Mouse (Mus musculus): ENCODE results near the gene Tsc1.

Gene Tsc1

DNA sequence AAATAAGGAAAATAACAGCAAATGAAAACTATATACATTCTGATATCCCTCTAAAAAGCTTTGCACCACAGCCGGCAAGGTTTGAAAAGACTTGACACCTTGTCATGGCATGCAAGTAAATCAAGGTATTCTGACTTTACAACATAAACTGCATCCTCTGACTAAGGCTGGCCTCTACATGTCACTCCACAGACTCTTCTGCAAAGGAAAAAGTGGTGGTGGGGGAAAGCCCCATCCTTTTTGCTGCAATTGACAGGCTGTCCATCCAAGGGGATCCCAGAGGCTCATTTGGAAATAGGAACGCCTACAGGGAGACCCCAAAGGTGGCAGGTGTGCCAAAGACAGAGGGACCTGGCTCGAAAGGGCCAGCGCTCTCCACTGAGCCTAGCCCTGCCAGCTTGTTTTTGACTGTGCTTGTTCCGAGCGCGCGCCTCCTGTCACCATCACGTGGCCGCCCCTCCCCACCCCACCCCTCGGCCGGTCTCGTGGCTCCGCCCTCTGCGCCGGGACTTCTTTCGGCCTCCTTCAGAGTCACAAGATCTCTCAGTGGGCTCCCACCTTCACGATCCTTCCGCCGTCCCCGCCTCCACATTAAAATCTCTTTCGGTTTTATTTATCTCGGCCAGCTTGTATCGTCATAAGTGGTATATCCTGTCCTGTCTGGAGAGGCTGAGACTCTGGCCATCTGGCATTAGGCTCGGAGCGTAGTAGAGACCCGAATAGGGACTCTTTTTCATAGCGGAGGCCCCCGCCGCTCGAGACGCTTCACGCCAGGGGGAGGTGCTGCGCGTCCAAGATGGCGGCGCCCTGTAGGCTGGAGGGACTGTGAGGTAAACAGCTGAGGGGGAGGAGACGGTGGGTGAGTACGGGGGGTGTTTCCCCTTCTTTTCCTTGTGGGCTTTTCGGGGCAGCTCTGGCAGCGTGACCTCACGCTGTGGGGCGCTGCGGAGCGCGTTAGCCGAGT is at the start of gene Tsc1:
Gene Tsc1 (plus strand): TSS at position 768 of the 964 bp plus-strand sequence.
- peak; percentile 95 for DNase-seq (ENCODE audit: low spot score)

DNA sequence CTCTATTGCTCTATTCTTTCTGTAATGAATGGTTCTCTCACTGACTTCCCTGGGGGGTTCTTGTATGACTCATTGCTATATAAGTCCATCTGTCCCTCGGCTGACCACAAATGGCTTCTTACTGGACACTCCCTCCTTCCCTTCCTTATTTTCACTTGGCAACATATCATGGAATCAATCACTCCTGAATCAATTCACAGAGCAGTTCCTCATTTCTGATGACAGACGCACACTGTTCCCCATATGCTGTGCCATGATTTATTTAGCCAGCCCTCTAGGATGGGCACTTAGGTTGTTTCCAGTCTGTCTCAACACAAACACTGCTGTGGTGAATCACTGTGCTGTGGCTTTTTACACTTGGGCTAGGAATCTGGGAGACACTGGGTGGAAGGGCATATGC is 49.5 kb upstream of the Tsc1 start:
- peak; percentile 27 for DNase-seq (ENCODE audit: low spot score)

- DNase-seq (ENCODE audit: low spot score): peak; percentile 65
Measured at GRCm38 (mm10) chr2:28592809-28593208, 48.2 kb upstream of the Tsc1 start.

- no peak for DNase-seq (ENCODE audit: low spot score)
Measured at GRCm38 (mm10) chr2:28596021-28596420, 45.0 kb upstream of the Tsc1 start.

DNA sequence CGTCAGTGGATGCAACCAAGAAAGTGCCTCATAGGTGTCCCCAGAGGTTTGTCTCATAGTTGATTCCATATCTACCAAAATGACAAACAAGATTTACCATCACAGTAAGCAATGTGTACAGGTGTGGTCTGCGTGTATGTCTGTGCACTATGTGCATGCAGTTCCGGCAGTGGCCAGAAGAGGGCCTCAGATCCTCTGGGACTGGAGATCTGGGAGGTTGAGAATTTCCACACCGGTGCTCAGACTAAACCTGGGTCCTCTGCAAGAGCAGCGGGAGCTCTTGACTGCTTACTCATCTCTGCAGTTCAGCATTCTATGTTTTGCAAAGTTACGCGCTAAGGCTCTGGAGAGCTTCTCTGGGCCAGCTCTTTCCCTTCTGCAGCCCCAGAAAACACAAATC is 44.0 kb upstream of the Tsc1 start:
- DNase-seq (ENCODE audit: low spot score): no peak

GRCm38 (mm10) chr2:28597733-28598547 is 43.1 kb upstream of the Tsc1 start:
- DNase-seq (ENCODE audit: low spot score): no peak

DNA sequence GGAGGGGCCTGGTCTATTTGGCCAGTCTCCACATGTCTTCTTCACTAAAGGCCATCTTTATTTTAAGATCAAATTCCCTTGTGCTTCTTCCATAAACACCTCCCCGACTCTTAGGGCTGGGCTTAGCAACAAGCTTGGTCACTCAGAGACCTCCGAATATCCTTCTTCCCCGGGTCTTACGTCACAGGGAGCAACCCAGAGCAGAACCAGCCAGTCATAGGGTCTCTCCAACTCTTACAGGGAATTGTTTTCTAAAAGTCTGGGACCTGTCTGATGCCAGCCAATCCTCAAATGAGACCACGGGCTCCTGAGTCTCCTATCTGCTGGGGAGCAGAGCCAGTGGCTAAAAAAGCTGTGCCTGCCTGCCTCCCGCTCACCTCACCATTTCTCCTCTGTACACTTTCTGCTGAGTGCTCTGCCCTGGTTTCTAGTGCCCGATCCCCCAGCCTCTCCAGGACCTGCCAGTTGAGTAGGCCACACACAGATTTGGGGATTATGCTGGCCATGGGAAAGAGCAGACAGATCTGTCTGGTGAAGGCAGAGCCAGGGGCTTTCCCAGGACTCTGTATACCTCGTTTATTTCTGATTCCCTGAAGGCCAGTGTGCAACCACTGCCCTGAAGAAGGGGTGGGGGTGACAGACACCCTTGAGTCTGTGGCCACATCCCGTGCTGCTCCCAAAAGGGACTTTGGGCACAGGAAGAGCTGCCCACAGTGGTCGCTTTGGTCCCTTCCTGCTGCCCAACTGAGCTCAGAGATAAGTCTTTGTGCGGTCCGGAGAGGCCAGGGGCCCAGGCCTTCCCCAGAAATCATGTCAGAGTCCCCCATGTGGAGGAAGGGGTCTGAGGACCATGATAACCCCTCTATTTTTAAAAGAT is 42.1 kb upstream of the Tsc1 start:
- DNase-seq (ENCODE audit: low spot score): no peak

DNA sequence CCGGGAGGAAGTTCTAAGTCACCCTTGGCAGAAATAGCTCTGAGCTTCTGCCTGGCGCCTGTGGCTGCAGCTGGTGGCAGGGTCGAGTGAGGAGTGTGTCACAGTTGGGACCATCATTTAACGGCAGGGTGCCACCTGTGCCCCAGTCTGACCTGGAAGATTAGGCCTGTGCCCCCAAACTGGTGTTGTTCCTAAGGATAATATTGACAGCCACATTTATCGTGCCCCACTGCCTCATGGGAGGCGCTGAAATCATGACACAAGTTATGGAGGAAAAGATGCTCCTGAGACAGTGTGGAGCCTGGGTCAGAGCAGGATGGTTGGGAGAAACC is 41.5 kb upstream of the Tsc1 start:
- DNase-seq (ENCODE audit: low spot score): no peak

DNA sequence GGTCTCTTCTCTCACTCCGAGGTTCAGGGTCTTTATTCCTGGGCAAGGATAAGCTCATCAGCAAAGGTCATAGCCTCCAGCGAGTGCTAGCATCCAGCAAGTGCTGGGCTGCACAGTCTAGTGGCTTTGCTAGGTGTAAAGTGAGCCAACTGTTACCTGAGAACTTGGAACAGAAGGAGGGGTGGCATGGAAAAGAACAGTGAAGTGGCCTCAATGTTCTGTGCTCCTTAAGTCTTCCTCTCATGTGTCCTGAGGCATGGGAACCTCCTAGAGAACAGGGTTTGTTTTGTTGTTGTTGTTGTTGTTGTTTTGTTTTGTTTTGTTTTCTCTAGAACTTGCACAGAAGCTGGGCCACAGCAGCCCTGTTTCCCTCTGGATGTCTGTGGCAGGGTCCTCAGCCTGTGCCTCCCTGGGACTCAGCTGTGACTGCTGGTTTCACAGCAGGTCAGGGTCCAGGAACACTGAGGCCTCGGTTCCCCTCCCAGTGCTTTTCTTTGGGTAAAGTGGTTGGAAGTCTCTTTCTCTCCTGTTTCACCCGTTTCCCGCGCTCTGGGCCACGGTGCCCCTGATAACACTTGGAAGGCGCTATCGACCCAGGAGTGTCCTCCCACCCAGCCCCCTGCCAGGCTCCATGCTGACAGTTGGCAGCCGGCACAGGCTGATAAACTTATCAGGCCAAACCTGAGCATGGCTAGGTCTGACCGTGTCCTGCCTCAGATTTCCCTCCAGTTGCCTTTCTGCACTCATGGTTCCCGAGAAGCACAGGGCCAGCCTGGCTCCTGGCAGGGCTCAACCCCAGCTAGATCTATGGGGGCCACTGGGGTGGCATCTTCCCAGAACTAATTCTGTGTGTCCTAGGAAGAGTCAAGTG is 39.1 kb upstream of the Tsc1 start:
- DNase-seq (ENCODE audit: low spot score): no peak

- no peak for DNase-seq (ENCODE audit: low spot score)
Measured at GRCm38 (mm10) chr2:28603542-28603941, 37.5 kb upstream of the Tsc1 start.

DNA sequence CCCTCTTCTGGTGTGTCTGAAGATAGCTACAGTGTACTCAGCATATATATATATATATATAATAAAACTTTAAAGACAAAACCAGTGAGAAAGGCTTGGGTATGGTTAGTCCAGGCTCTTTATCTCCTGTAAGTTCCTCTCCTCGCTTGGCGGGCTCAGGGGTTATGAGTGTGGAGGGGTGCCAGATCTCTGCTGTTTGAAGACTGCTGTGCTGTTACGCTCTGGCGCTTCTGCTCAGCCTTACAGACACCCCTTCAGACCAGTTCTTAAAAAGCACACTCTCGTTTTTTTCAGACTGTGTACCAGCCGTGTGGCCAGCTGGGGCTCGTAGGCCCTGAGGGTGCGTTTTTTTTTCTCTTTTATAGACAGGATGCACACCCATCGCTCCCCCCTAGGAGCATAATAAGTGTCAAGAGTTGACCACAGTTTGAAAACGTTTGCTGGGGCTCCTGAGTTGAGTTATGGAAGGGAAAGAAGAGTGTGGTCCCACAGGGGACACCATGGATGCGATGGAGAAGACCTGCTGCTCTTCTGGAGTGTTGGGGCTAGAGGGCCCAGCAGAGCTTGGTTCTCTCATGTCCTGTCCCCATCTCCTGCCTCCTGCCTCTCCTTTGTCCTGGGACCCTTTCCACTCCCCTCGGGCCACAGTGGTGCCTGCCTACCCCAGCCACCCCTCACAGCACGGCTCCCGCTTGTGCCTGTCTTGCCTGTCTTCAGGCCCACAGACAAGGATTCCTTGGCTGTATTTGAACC is 35.1 kb upstream of the Tsc1 start:
- no peak for DNase-seq (ENCODE audit: low spot score)

GRCm38 (mm10) chr2:28606601-28607340 is 34.3 kb upstream of the Tsc1 start:
- DNase-seq (ENCODE audit: low spot score): no peak

- DNase-seq (ENCODE audit: low spot score): no peak
Measured at GRCm38 (mm10) chr2:28607341-28608165, 33.5 kb upstream of the Tsc1 start.

DNA sequence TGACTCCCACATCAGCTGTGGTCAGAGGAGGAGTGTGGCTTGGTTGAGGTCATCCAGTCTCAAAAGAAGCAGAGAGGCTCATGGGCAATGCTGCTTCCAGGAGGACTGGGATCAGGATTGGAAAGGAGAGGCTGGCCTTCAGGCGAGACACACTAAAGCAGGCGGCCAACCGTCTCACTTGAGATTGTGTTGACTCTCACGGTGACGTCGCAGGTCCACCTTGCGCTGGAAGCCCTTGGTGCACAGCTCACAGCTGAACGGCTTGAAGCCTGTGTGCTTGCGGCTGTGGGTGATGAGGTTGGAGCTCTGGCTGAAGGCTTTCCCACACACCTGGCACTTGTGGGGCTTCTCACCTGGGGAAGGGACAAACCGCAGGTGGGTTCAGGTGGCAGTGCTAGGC is 31.2 kb upstream of the Tsc1 start:
- no peak for DNase-seq (ENCODE audit: low spot score)

DNA sequence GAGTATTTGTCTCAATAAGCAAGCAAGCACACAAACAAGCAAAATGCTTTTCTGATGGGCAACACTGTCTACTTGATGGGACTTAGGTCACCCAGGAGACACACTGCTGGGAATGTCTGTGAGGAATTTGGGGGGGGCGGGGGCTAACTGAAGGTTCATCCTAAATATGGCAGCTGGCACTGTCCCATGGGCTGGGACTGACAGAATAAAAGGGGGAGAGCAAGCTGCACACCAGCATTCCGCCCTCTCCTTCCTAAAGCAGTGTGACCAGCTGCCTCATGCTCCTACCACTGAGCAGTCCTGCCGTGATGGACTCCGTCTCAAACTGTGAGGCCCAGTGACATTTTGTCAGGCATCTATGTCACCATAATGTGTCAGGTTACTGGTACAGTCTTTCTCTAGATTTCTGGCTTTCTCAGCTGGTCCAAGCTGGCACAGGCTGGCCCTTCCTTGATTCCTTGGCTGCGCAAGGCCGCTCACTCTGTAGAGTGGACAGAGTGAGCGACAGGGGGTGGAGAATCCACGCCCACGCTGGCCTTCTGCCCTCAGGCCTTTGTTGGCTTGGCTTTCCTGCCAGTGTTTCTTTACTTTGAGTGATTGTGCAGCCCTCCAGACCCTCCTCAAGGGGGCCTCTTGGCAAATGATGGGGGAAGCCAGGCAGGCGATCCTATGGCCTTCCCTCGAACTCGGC is 30.2 kb upstream of the Tsc1 start:
- DNase-seq (ENCODE audit: low spot score): no peak

- DNase-seq (ENCODE audit: low spot score): no peak
Measured at GRCm38 (mm10) chr2:28611407-28611787, 29.6 kb upstream of the Tsc1 start.

DNA sequence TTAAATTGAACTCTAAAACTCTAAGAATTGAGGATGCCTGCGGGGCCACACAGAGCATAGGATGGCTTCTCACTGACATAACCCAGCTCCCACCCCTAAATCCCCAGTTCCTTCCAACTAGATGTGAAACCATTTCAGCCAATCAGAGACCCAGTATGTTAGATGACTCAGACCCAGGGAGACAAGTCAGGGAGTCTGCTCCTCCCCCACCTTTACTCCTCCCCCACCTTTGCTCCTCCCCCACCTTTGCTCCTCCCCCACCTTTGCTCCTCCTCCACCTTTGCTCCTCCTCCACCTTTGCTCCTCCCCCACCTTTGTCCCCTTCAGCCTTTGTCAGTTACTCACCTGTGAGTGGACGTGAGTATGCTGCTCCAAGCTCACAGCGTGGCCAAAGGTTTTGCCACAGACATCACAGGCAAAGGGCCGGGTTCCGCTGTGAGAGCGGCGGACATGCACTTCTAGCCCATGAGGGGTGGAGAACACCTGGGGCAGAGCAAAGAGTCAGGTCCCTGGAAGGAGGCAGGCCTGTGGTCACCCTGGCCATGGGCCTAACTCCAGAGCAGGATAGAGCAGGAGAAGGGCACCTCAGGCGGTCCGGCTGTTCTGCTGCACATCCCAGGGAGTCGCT is 28.5 kb upstream of the Tsc1 start:
- no peak for DNase-seq (ENCODE audit: low spot score)

DNA sequence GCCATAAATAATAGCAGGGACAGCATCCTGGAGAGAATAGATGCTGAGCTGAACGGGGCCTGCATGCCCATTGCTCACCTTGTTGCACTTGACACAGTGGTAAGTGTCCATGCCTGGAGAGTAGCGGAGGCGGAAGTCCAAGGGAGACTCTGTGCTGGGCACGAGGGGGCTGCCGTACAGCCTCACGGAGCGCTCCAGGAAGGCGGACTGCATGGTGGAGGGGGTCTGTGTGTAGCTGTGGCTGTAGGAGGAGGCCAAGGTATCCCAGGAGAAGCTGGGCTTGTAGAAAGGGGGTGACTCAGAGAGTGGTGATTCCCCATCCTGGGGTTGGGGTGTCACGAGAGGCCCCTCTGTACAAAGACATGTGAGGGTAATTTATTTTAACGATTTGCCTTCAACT is 27.4 kb upstream of the Tsc1 start:
- no peak for DNase-seq (ENCODE audit: low spot score)
